Mouse (Mus musculus): ENCODE data around the gene Fli1.

GRCm38 (mm10) chr9:32476604-32477003 lies 66.1 kb downstream of the Fli1 start:
- TF ChIP-seq POLR2A (IDR thresholded peaks at IDR 0.05; ENCODE audit: low read depth, low read length) = no peak
- TF ChIP-seq CTCF (IDR thresholded peaks at IDR 0.05; ENCODE audit: extremely low read depth, insufficient read depth, insufficient read length, insufficient replicate concordance) = no peak
